Mouse (Mus musculus): ENCODE measurements around the gene Mark3. TPM values are rescaled to one million over a fixed set of nuclear protein-coding genes. Genes with fewer than 3 reads are reported as not detected.
A peak's percentile ranks its signal among the peaks of the same experiment; 100 is the strongest.

Gene Mark3
- polyA plus RNA-seq, 1 experiment from 2014 or later = 32.9 TPM

DNA sequence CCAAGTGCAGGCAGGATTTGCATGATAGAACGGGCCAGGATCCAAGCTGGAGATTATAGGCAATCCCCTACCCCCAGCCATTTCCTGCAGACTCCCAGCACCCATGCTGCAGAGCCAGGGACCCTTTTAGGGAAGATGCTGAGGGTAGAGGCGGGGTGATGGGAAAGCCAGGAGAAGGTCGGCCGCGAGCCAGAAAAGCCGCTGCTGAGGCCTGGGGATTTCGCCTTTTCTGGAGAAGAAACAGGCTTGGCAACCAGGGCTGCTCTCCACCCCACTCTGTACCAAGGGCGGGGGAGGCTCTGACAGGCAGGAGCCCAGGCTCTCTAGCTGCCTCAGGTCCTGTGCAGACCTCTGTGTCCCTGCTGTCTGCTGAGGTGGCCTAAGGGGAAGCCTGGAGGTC is 107.0 kb downstream of the Mark3 start:
- H3K4me3 ChIP-seq = no peak overlapping the region
- no peak overlapping the region for H3K4me2 ChIP-seq
- 75% methylated on average over 8 of the region's 8 CpGs for WGBS (ENCODE audit: insufficient replicate concordance)
- H3K9me3 ChIP-seq (replicated peaks) = no peaks in the 10 kb centered on the region
- no peak overlapping the region for H3K27ac ChIP-seq
- H3K9ac ChIP-seq = no peak overlapping the region
- peaks cover 52% of the 10 kb centered on the region for H3K36me3 ChIP-seq
- H3K27me3 ChIP-seq (replicated peaks) = no peaks in the 10 kb centered on the region; the same call in 1 of the 2 replicates
- ATAC-seq = no peak
- H3K4me1 ChIP-seq = peaks cover 45% of the 10 kb centered on the region

DNA sequence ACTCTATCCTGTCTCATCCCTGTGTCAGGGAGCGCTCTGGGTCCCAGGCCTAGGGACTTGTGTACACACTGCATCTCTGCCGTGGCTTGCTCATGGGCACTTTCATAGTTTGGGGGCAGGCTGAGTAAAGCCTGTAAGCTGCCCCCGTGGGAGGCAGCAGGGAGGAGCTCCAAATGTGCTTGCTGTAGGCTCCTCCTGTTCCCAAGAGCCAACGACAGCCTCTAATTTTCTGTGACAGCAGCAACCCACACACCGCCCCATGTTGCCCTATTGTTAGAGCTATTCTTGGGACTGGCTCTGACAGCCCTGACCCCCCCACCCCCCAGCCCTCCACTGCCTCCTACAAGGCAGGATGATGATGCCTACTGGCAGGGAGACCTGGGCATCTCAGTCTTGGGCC is 107.7 kb downstream of the Mark3 start:
- Histone ChIP-seq H3K4me2 (no peak overlapping the region), H3K4me1 (peaks cover 40% of the 10 kb centered on the region), H3K27ac (no peak overlapping the region), H3K9ac (no peak overlapping the region), H3K9me3 (replicated peaks) (no peaks in the 10 kb centered on the region), H3K36me3 (peaks cover 52% of the 10 kb centered on the region), H3K27me3 (replicated peaks) (peaks cover under 1% of the 10 kb centered on the region; the same call in 1 of the 2 replicates), H3K4me3 (no peak overlapping the region)
- no peak for ATAC-seq
- WGBS (ENCODE audit: insufficient replicate concordance) = 80% methylated on average over 5 of the region's 5 CpGs

DNA sequence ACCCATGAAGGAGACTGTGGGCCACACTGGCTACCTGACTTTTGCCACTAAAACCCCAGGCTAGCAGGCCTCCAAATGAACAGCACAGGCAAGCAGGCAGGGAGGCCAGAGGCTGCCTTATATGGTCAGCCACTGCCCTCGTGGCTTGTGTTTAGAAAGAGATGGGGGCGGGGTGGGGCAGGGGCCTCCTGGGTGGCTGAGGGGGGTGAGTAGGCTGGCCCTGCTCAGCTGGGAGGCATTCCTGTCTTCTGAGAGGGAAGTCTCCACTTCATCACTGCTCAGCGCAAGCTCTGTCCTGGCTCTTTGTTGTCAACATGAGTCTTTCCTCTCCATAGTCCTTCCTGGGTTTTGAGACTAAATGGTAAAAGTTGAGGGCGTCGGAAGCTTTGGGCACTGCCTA is 108.5 kb downstream of the Mark3 start:
- Histone ChIP-seq H3K36me3 (peaks cover 52% of the 10 kb centered on the region), H3K4me3 (no peak overlapping the region), H3K27ac (no peak overlapping the region), H3K27me3 (replicated peaks) (peaks cover 8% of the 10 kb centered on the region; the same call in 1 of the 2 replicates), H3K4me2 (no peak overlapping the region), H3K9ac (no peak overlapping the region), H3K4me1 (peaks cover 37% of the 10 kb centered on the region), H3K9me3 (replicated peaks) (no peaks in the 10 kb centered on the region)
- no peak for ATAC-seq
- WGBS (ENCODE audit: insufficient replicate concordance) = 59% methylated on average over 5 of the region's 5 CpGs

GRCm38 (mm10) chr12:111686390-111686789 is 112.1 kb downstream of the Mark3 start:
- Histone ChIP-seq H3K4me1 (peaks cover 15% of the 10 kb centered on the region), H3K36me3 (peaks cover 31% of the 10 kb centered on the region), H3K27ac (no peak overlapping the region), H3K4me2 (no peak overlapping the region), H3K4me3 (no peak overlapping the region), H3K9ac (no peak overlapping the region), H3K27me3 (replicated peaks) (peaks cover 17% of the 10 kb centered on the region; the same call in 1 of the 2 replicates), H3K9me3 (replicated peaks) (no peaks in the 10 kb centered on the region)
- no peak for ATAC-seq
- WGBS (ENCODE audit: insufficient replicate concordance) = 63% methylated on average over 4 of the region's 4 CpGs

GRCm38 (mm10) chr12:111687350-111688068 is 113.2 kb downstream of the Mark3 start:
- Histone ChIP-seq H3K9ac (no peak overlapping the region), H3K9me3 (replicated peaks) (no peaks in the 10 kb centered on the region), H3K4me2 (no peak overlapping the region), H3K27me3 (replicated peaks) (peaks cover 17% of the 10 kb centered on the region; the same call in 1 of the 2 replicates), H3K4me1 (peaks cover 23% of the 10 kb centered on the region), H3K4me3 (no peak overlapping the region), H3K27ac (no peak overlapping the region), H3K36me3 (peaks cover 19% of the 10 kb centered on the region)
- no peak for ATAC-seq
- WGBS (ENCODE audit: insufficient replicate concordance) = 45% methylated on average over 14 of the region's 14 CpGs

DNA sequence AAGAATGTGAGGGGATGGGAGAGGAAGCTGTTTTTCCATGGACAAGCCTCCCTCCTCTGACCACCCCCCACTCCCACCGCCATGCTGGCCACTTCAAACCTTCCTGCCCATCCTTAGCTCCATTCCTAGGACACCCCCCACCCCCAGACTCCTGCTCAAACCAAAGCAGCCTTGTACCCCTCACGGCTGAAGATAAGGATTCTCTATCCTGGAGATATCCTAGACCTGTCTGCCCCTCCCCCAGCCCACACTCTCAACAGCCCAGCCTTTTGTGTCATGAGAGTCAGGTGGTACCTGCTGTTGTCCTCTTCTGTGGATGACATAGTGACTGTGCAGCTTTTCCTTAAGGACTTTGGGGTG is 113.7 kb downstream of the Mark3 start:
- Histone ChIP-seq H3K36me3 (peaks cover 14% of the 10 kb centered on the region), H3K9ac (no peak overlapping the region), H3K27me3 (replicated peaks) (peaks cover 17% of the 10 kb centered on the region; the same call in 1 of the 2 replicates), H3K4me1 (peaks cover 23% of the 10 kb centered on the region), H3K4me2 (no peak overlapping the region), H3K9me3 (replicated peaks) (no peaks in the 10 kb centered on the region), H3K27ac (no peak overlapping the region), H3K4me3 (no peak overlapping the region)
- ATAC-seq = no peak
- WGBS (ENCODE audit: insufficient replicate concordance) = 33% methylated on average over 2 of the region's 2 CpGs

- Histone ChIP-seq H3K4me3 (no peak overlapping the region), H3K4me2 (no peak overlapping the region), H3K4me1 (peaks cover 36% of the 10 kb centered on the region), H3K27ac (no peak overlapping the region), H3K9me3 (replicated peaks) (no peaks in the 10 kb centered on the region), H3K27me3 (replicated peaks) (peaks cover 17% of the 10 kb centered on the region; the same call in 1 of the 2 replicates), H3K36me3 (peaks cover under 1% of the 10 kb centered on the region; the same call in 1 of the 2 replicates), H3K9ac (no peak overlapping the region)
- no peak for ATAC-seq
- 79% methylated on average over 11 of the region's 11 CpGs for WGBS (ENCODE audit: insufficient replicate concordance)
Observed at GRCm38 (mm10) chr12:111689426-111689825, 115.1 kb downstream of the Mark3 start.

- Histone ChIP-seq H3K4me1 (peaks cover 45% of the 10 kb centered on the region), H3K4me2 (no peak overlapping the region), H3K27me3 (replicated peaks) (peaks cover 17% of the 10 kb centered on the region; the same call in 1 of the 2 replicates), H3K9me3 (replicated peaks) (no peaks in the 10 kb centered on the region), H3K36me3 (no peaks in the 10 kb centered on the region), H3K4me3 (no peak overlapping the region), H3K9ac (no peak overlapping the region), H3K27ac (peak overlapping the region; percentile 8; the same call in 1 of the 2 replicates)
- no peak for ATAC-seq
- WGBS (ENCODE audit: insufficient replicate concordance) = 33% methylated on average over 5 of the region's 5 CpGs
Observed at GRCm38 (mm10) chr12:111691346-111691872, 117.1 kb downstream of the Mark3 start.

- Histone ChIP-seq H3K4me1 (peaks cover 40% of the 10 kb centered on the region), H3K27me3 (replicated peaks) (peaks cover 8% of the 10 kb centered on the region; the same call in 1 of the 2 replicates), H3K9me3 (replicated peaks) (no peaks in the 10 kb centered on the region), H3K4me2 (no peak overlapping the region), H3K9ac (no peak overlapping the region), H3K36me3 (no peaks in the 10 kb centered on the region), H3K4me3 (no peak overlapping the region), H3K27ac (no peak overlapping the region)
- WGBS (ENCODE audit: insufficient replicate concordance) = 76% methylated on average over 5 of the region's 5 CpGs
- ATAC-seq = no peak
Observed at GRCm38 (mm10) chr12:111692899-111693298, 118.6 kb downstream of the Mark3 start.

- ATAC-seq = peak; percentile 16; the same call in 1 of the 2 replicates
- Histone ChIP-seq H3K4me3 (no peak overlapping the region), H3K27ac (peak overlapping the region; percentile 49; the same call in 1 of the 2 replicates), H3K27me3 (replicated peaks) (peaks cover 4% of the 10 kb centered on the region; the same call in 1 of the 2 replicates), H3K9ac (peak overlapping the region; percentile 14; the same call in 1 of the 2 replicates), H3K36me3 (no peaks in the 10 kb centered on the region), H3K9me3 (replicated peaks) (no peaks in the 10 kb centered on the region), H3K4me2 (peak overlapping the region; percentile 30), H3K4me1 (peaks cover 40% of the 10 kb centered on the region)
- WGBS (ENCODE audit: insufficient replicate concordance) = 46% methylated on average over 18 of the region's 18 CpGs
Observed at GRCm38 (mm10) chr12:111693341-111694270, 119.3 kb downstream of the Mark3 start.

- ATAC-seq = 0 out of 2 replicates have a peak, but pooled peaks have one; percentile 17
- Histone ChIP-seq H3K27me3 (replicated peaks) (no peaks in the 10 kb centered on the region), H3K9ac (0 out of 2 replicates have a peak overlapping the region, but pooled peaks have one; percentile 14), H3K4me1 (peaks cover 40% of the 10 kb centered on the region), H3K9me3 (replicated peaks) (no peaks in the 10 kb centered on the region), H3K4me3 (no peak overlapping the region), H3K4me2 (peak overlapping the region; percentile 30), H3K27ac (peak overlapping the region; percentile 49), H3K36me3 (no peaks in the 10 kb centered on the region)
- 17% methylated on average over 12 of the region's 12 CpGs for WGBS (ENCODE audit: insufficient replicate concordance)
Observed at GRCm38 (mm10) chr12:111694271-111694781, 120.0 kb downstream of the Mark3 start.

Data from liver, embryonic 12.5 days (tissue).